Mouse (Mus musculus) cortical plate, adult 2 months (tissue): ENCODE results near the gene Csf2rb2. TPM values are rescaled to one million over a fixed set of nuclear protein-coding genes. Genes with fewer than 3 reads are reported as not detected.
A peak's percentile ranks its signal among the peaks of the same experiment; 100 is the strongest.

ENCODE experiments used
- H3K27ac ChIP-seq: fragments of 200-500 bp; 2 replicates; pipeline ENCODE4 v1.5.1; 2012; ENCODE audit warnings: low read length, control low read depth, inconsistent platforms; ENCODE audit not compliant: insufficient read depth
- H3K4me1 ChIP-seq: fragments of 200-500 bp; 2 replicates; pipeline ENCODE4 v1.6.1; 2011; ENCODE audit warnings: low read length; ENCODE audit not compliant: control insufficient read depth, insufficient read depth
- H3K4me3 ChIP-seq: fragments of 200-500 bp; 2 replicates; pipeline ENCODE4 v1.5.1; 2011; ENCODE audit warnings: mild to moderate bottlenecking, low read length, control low read depth; ENCODE audit not compliant: insufficient read depth
- CTCF ChIP-seq: fragments of 200-500 bp; IDR thresholded peaks from 2 replicates; pipeline ENCODE4 v1.5.1; 2011; ENCODE audit warnings: mild to moderate bottlenecking, control low read depth, low read length; ENCODE audit not compliant: insufficient read depth; ENCODE audit errors: extremely low read depth
- POLR2A ChIP-seq: fragments of 200-500 bp; IDR thresholded peaks from 2 replicates; pipeline ENCODE4 v1.6.1; 2011; ENCODE audit warnings: mild to moderate bottlenecking, low read length, control low read depth; ENCODE audit not compliant: insufficient read depth; ENCODE audit errors: extremely low read depth
- polyA plus RNA-seq: library from polyadenylated mRNA; depleted of rRNA; stranded (reverse); fragments of >200 nt; gene quantifications from 2 replicates; pipeline ENCODE4 v1.2.3, GENCODE M21; 2012; rRNA removed

Gene Csf2rb2
- polyA plus RNA-seq, 1 experiment: 0.50 TPM

- H3K4me3 ChIP-seq: no peak within 1 kb of the TSS
- H3K4me1 ChIP-seq: 0 out of 2 replicates have a peak, but pooled peaks cover 2% of the 10 kb centered on the region
- H3K27ac ChIP-seq: no peak within 1 kb of the TSS
- TF ChIP-seq CTCF (no peak), POLR2A (no peak)
Observed at GRCm38 (mm10) chr15:78244695-78245492, 60.6 kb downstream of the Csf2rb2 start, which contains the start of gene Ncf4. TSS of gene Ncf4 (plus strand) at chr15:78244801.

- Histone ChIP-seq H3K27ac (no peak overlapping the region), H3K4me3 (no peak overlapping the region), H3K4me1 (0 out of 2 replicates have a peak, but pooled peaks cover 2% of the 10 kb centered on the region)
- TF ChIP-seq CTCF: no peak
- no peak for TF ChIP-seq POLR2A
Observed at GRCm38 (mm10) chr15:78243774-78244173, 61.7 kb downstream of the Csf2rb2 start.

- TF ChIP-seq CTCF: no peak
- TF ChIP-seq POLR2A: no peak
Observed at GRCm38 (mm10) chr15:78243061-78243460, 62.5 kb downstream of the Csf2rb2 start.

GRCm38 (mm10) chr15:78241335-78241734 lies 64.2 kb downstream of the Csf2rb2 start:
- Histone ChIP-seq H3K27ac (no peak overlapping the region), H3K4me3 (no peak overlapping the region), H3K4me1 (0 out of 2 replicates have a peak, but pooled peaks cover 2% of the 10 kb centered on the region)
- no peak for TF ChIP-seq CTCF
- no peak for TF ChIP-seq POLR2A

More at GRCm38 (mm10) chr15:78243061-78243460, 62.5 kb downstream of the Csf2rb2 start:
- H3K4me1 ChIP-seq: 0 out of 2 replicates have a peak, but pooled peaks cover 2% of the 10 kb centered on the region
- H3K27ac ChIP-seq: no peak overlapping the region
- no peak overlapping the region for H3K4me3 ChIP-seq

DNA sequence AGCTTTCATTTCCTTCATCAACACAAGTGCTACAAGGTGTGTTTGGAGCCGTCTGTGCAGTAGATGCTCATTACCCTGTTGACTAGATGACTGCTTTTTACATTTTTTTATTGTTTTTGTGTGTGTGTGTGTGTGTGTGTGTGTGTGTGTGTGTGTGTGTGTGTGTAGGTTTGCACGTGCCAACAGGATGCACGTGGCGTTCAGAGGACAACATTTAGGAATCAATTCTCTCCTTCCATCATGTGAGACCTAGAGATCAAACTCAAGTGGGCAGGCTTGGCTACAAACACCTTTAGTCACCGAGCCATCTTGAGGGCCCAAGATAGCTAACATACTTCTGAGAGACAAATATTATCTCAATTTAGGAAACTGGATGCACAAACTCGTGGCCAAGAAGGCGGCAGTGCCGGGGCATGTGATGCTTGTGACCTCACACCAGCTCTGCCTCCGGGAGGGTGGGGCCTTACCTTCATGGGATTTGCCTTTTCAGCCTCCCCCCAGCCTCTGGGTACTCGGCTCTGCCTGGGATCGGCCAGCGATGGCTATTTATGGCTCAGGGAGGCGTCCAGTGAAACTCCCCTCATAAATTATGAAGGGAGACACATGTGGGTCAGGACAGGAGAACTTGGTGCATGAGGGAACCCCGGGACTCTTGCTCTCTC lies 65.4 kb downstream of the Csf2rb2 start:
- no peak overlapping the region for H3K27ac ChIP-seq
- TF ChIP-seq CTCF: no peak
- no peak for TF ChIP-seq POLR2A
- no peak overlapping the region for H3K4me3 ChIP-seq
- H3K4me1 ChIP-seq: 0 out of 2 replicates have a peak, but pooled peaks cover 2% of the 10 kb centered on the region

DNA sequence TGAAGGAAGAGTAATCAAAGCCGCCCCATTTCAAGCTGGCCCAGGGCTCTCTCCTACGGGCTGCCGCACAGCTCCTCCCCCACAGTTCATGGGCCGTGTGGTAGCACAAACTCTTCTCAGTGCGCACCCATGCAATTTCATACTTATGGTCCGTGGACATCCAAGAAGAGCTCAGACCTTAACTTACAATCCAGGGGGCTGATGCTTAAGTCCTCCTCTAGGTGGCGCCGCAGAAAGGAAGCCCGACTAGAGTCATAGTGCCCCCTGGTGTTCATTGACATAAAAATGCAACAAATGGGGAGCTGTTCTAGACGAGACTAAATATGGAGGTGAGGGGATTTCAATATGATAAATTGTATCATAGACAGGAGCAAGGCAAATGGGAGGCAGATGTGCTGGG lies 66.1 kb downstream of the Csf2rb2 start:
- Histone ChIP-seq H3K27ac (no peak overlapping the region), H3K4me1 (0 out of 2 replicates have a peak, but pooled peaks cover 2% of the 10 kb centered on the region), H3K4me3 (no peak overlapping the region)
- no peak for TF ChIP-seq POLR2A
- peak; percentile 99 for TF ChIP-seq CTCF

DNA sequence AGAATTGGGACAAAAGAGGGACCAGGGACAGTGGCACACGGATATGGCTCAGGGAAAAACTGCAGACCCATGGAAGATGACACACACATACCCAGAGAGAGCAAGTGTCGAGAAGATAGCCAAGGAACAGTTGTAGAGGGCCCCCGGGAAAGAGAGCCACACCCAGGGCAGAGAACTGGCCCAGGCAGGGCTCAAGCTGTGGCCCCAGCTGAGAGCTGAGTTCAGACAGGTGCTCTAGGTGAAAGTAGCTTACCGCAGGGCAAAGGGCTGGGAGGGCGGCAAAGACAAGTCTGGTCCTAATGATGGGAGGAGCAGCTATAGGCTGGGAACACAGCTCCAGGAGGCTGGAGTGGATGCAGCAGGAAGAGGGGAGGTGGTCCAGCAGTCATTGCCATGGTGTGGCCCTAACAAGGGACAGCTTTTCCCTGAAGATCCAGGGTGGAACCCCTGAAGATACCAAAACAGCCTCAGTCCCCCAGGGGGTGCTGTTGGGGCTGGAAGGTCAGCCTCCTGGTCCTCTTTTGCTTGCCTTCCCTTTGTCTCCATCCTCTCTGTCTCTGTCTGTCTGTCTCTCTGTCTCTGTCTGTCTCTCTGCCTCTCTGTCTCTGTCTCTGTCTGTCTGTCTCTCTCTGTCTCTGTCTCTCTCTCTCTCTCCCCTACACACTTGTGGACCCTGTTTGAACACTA lies 70.6 kb downstream of the Csf2rb2 start:
- Histone ChIP-seq H3K27ac (no peak overlapping the region), H3K4me3 (no peak overlapping the region), H3K4me1 (no peaks in the 10 kb centered on the region)
- TF ChIP-seq CTCF (no peak), POLR2A (no peak)

Other genes starting within 250 kb of the Csf2rb2 start
- 28.2 and 28.4 TPM in 2 replicates for gene Cacng2, start 185.7 kb downstream of the Csf2rb2 start, polyA plus RNA-seq
- gene Ift27, start 131.6 kb downstream of the Csf2rb2 start, polyA plus RNA-seq: 43.9 and 44.4 TPM in 2 replicates
- 121 and 122 TPM in 2 replicates for gene Pvalb, start 99.3 kb downstream of the Csf2rb2 start, polyA plus RNA-seq
- 1.7 and 1.9 TPM in 2 replicates for gene Ncf4, start 60.9 kb downstream of the Csf2rb2 start, polyA plus RNA-seq
- 1.2 and 1.8 TPM in 2 replicates for gene Csf2rb, start 20.0 kb upstream of the Csf2rb2 start, polyA plus RNA-seq
- gene Tex33, start 90.2 kb upstream of the Csf2rb2 start, polyA plus RNA-seq: not detected in 2 replicates
- gene Tst, start 100.2 kb upstream of the Csf2rb2 start, polyA plus RNA-seq: 65.7 and 67.6 TPM in 2 replicates
- gene Mpst, start 100.7 kb upstream of the Csf2rb2 start, polyA plus RNA-seq: 66.7 and 72.9 TPM in 2 replicates
- 489 and 526 TPM in 2 replicates for gene Kctd17, start 122.8 kb upstream of the Csf2rb2 start, polyA plus RNA-seq
- 0.04 and 0.11 TPM in 2 replicates for gene Tmprss6, start 162.9 kb upstream of the Csf2rb2 start, polyA plus RNA-seq
- 0.11 and 0.29 TPM in 2 replicates for gene Il2rb, start 189.6 kb upstream of the Csf2rb2 start, polyA plus RNA-seq
- 3.6 and 3.9 TPM in 2 replicates for gene C1qtnf6, start 225.7 kb upstream of the Csf2rb2 start, polyA plus RNA-seq
- gene Sstr3, start 239.0 kb upstream of the Csf2rb2 start, polyA plus RNA-seq: 13.8 and 20.9 TPM in 2 replicates